Mouse (Mus musculus): ENCODE measurements around the gene Fcrl5.

The Fcrl5 gene

DNA sequence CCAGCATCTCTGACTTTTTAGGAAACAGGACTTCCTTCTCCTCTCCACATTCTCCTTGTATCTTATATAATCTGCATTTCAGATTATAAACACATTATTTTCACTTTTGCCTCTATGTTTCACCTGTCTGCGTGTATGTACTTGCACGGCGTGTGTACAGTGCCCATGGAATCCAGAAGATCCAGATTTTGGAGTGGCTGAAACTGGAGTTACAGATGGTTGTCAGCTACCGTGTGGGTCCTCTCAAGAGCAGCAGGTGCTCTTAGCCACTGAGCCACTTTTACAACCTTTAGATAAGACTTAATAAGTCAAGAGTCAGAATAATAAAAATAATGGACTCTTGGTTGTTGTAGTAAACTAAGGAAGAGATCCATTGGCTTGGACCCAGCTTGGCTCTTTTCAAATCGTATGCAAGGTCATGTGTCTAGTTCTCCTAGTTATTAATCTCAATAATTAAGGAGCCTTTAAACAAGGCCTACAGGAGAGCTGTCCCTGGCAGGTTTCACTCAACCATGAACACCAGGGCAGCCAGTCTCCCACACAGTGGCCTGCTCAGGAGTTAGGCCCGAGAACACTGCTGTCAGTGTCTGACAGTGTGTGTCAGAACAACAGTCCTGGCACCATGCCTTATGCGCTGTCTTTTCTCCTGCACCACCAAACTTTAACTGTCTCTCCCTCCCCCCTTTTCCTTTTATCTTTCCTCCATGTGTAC lies 98.2 kb downstream of the Fcrl5 start:
- no peak for DNase-seq

DNA sequence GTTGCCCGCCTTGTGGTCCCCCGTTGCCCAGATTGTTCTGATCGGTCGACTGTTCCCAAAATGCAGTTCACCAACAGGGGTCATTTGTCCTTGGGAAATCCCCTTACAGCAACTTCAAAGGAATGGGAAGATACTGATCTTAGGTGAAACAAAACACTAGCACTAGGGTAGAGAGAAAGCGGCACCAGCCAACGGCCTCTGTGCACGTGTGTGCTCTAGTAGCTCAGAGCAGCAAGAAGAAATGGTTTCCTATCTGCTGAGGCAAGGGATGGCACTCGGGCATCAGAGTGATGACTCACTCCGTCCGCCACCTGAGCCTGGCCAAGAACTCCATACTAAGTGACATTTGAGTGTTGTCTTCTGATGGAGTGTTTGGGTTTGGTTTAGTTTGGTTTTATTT lies 102.5 kb downstream of the Fcrl5 start:
- peak; percentile 29 for DNase-seq

DNA sequence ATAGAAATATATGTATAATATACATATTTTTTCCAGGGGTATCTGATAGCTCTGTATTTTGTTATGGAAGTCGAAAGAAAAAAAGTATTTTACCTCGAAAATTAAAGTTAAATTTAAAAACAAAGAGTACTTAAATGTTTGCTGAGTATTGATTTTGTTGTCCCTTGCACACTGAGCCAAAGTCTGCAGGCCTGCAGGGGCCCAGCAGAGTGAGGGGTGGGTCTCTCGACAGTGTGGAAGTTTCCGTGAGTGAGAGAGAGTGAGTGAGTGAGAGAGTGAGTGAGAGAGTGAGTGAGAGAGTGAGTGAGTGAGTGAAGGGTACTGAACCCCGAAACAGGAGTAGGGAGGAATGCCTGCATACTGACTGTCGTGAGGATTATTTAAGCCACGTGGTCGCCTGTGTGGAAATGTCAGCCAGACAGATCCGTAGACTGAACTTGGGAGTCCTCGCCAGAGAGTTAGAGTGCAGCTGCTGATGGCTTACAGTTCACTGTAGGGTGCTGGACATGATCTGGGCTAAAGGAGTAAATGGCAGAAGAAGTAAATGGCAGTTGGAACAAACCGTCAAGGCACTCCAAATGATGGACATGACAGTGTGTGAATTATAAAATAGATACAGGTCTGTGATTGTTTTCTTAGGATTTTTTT lies 104.6 kb downstream of the Fcrl5 start:
- DNase-seq, result no peak

DNA sequence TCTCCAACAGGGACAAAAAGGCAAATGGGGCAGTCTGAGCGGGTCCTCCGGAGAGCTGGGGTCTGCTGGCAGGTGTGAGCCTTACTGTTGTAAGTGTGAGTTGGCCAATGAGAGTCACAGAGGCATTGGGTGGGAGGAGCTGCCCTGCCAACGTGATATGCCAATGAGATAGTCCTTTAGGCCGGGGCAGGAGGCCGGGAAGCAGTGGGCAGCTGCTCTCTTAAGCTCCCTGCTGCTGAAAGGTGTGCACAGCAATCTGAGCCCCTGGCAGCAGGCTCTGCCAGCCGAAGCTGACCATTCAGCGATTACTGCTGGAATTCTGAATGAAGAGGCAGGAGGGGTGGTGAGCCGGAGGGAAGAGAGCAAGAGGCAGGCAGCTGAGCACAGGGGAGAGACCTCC lies 105.1 kb downstream of the Fcrl5 start:
- DNase-seq, result no peak

DNA sequence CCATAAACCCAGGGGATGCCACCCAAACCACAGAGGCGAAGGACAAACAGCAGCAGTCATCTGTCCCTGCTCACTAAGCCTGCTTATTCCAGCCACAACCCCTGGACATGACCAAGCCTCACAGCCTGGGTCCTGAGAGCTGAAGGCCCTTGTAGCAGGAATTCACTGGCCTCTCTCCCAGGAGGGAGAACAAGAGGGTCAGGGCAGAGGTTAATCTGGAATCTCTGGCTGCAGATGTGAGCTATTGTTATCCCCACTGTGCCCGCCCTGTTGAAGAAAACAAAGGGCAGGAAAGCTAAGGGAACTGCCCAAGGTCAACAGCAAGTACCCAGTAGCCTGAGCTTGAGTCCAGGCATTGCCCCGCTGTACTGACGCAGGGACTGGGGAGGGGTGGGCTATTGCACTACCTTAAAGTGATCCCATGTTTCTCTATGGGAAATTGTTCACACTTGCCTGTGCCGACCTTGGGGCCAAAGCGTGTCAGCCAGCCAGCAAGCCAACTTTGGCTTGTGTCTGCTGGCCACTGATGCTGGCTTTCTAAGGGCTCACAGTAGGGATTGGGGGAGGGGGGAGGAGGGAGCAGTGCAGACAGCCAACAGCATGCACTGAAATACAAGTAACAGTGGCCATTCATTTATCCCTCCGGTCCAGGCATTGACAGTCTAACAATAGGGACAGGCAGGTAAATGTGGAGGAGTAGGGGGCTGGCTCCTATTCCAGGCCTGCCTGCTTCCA lies 107.1 kb downstream of the Fcrl5 start:
- no peak for DNase-seq

DNA sequence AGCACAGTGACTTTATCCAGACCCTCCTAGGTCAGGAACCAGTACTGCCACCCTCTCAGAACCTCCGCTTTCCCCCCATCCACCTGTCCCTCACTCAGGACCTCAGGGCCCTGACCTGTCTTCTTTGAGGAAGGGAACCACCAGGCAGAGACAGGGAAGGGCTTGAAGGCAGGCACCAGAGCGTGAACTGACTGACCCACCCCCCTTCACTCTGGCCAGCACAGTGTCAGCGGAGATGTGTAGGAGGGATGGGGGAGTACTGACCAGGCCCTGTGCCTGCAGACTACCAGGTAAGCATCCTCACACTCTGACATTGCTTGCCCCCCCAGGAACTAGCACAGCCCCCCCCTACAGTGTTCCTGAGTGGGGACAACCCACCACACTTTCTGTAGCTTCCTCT lies 110.0 kb downstream of the Fcrl5 start:
- DNase-seq, result no peak

DNA sequence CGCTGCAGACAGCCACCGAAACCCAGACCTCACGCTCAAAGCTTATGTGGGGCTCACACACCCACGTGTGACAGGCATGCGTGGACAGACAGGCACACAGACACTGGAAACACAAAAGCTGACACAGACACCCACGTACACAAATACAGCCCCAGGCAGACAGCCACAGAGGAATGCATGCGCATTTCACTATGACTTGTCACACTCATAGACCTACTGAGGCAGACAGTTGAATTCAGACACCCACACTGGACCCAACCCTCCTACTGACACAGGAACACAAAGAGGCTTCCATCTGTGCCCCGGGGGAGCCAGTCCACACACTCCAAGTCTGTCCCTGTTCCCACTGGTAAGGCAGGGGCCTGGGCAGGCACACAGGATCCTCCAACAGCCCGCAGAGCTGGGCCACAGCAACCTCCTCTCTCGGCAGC lies 110.7 kb downstream of the Fcrl5 start:
- DNase-seq, result no peak

DNA sequence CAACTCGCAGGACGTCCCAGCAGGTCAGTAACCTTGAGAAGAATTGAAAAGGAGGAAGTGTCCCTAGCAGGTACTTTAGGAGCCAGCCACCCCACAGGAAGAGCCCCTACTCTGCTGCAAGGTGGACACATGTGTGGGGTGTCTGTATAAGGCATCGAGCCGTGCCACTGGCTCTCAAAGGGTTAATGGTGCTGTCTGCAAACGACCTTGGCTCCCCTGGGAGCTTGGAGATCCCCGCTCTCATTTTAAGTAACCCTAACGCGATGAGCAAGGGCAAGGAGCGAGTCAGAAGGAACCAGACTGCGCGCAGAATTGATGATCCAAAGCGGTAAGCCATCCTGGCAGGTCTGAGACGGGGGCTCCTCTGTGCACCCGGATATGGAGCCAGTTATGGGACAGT lies 114.3 kb downstream of the Fcrl5 start:
- no peak for DNase-seq
